Mouse (Mus musculus) E14TG2a.4 (cell line): ENCODE results near the gene Xrcc5.

Experiments
- CTCF ChIP-seq: conservative IDR thresholded peaks from 2 replicates; pipeline ENCODE4 v1.5.1; 2014; ENCODE audit warnings: low read length
- NANOG ChIP-seq: IDR thresholded peaks from 2 replicates; pipeline ENCODE4 v1.6.1; 2014; ENCODE audit warnings: borderline replicate concordance, low read length, mixed read lengths
- POU5F1 ChIP-seq: IDR thresholded peaks from 2 replicates; pipeline ENCODE4 v1.6.1; 2014; ENCODE audit warnings: low read length, borderline replicate concordance

DNA sequence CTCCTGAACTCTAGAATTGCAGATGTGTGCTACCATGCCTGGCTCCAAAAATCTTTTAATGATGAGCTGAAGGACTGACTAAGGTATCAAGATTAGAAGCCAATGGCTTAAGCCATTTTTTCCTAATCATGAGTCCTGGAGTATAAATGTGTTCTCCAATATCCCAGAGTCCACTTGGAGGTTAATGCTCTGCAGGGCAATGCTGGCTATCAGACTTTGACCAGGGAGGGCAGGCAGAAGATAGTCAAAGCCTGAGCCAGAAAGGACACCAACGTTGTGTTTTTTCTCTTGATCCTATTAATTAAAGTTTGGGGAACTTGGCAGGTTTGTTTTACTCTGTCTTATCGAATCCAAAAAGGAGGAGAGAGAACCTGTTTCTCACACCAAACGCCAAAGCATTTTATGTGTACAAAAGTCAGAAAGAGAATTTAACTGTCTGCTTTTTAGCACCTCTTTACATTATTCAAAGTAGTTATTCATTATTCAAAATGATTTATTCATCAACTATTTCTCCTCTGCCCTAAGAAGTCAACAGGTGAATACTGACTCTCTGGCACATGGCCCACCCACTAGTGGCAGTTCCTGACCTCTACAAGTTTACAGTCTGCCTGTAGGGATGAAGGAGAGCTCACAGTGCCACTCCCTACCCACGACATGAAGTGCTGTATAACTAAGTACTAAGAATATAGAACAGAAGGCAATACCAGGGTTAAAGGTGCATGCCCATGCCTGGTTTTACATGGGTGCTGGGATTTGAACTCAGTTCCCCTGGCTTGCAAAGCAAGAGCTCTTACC lies 13.2 kb upstream of the Xrcc5 start:
- TF ChIP-seq CTCF = no peak
- TF ChIP-seq NANOG = no peak
- no peak for TF ChIP-seq POU5F1
